Mouse (Mus musculus) neural tube, embryonic 15.5 days (tissue): ENCODE measurements around the gene Bmpr1a. TPM values are rescaled to one million over a fixed set of nuclear protein-coding genes. Genes with fewer than 3 reads are reported as not detected.

Experiments used
- ATAC-seq: fragments of 200-750 bp; cut with Nextera tagmentation; 2 replicates; pipeline ENCODE4 v1.8.0; 2017; ENCODE audit warnings: mild to moderate bottlenecking, moderate TSS enrichment, moderate library complexity; ENCODE audit not compliant: low FRiP score
- H3K27ac ChIP-seq: fragments of 300-500 bp; sonication (generic); replicated peaks from 2 replicates; pipeline ENCODE4 v1.5.1; 2015; ENCODE audit warnings: mild to moderate bottlenecking, inconsistent platforms
- H3K27me3 ChIP-seq: fragments of 300-500 bp; sonication (generic); replicated peaks from 2 replicates; pipeline ENCODE4 v1.6.1; 2015; ENCODE audit warnings: inconsistent platforms
- H3K36me3 ChIP-seq: fragments of 300-500 bp; sonication (generic); 2 replicates; pipeline ENCODE4 v1.6.1; 2015; ENCODE audit warnings: inconsistent platforms
- H3K4me1 ChIP-seq: fragments of 300-500 bp; sonication (generic); 2 replicates; pipeline ENCODE4 v1.6.1; 2015; ENCODE audit warnings: inconsistent platforms
- H3K4me2 ChIP-seq: fragments of 300-500 bp; sonication (generic); 2 replicates; pipeline ENCODE4 v1.6.1; 2015; ENCODE audit warnings: inconsistent platforms, mild to moderate bottlenecking, moderate library complexity
- H3K4me3 ChIP-seq: fragments of 300-500 bp; sonication (generic); replicated peaks from 2 replicates; pipeline ENCODE4 v1.5.1; 2015; ENCODE audit warnings: mild to moderate bottlenecking, inconsistent platforms
- H3K9ac ChIP-seq: fragments of 300-500 bp; sonication (generic); replicated peaks from 2 replicates; pipeline ENCODE4 v1.6.1; 2015; ENCODE audit warnings: mild to moderate bottlenecking, inconsistent platforms
- H3K9me3 ChIP-seq: fragments of 300-500 bp; sonication (generic); replicated peaks from 2 replicates; pipeline ENCODE4 v1.6.1; 2016; ENCODE audit warnings: inconsistent platforms
- WGBS: fragments of 180-500 bp; shearing (Covaris S2); methylation state at CpG from one replicate; pipeline ENCODE4 v1.1.7; 2015; ENCODE audit warnings: mixed read lengths; 5-methylcytosine and 5-hydroxymethylcytosine counted together
- polyA plus RNA-seq: library from polyadenylated mRNA; unstranded; fragments of >200 nt; fragmentation: Nextera tagmentation; extraction: Ambion mirVana; gene quantifications from 2 replicates; pipeline ENCODE4 v1.2.1, GENCODE M21; 2015

Bmpr1a gene
- polyA plus RNA-seq, 1 experiment from 2014 or later: 19.0 TPM

GRCm38 (mm10) chr14:34528804-34529203 is 25.7 kb upstream of the Bmpr1a start:
- no peaks in the 10 kb centered on the region for H3K9me3 ChIP-seq
- H3K27me3 ChIP-seq: 0 out of 2 replicates have a peak, but pooled peaks cover 2% of the 10 kb centered on the region
- H3K9ac ChIP-seq: no peak overlapping the region
- no peak overlapping the region for H3K27ac ChIP-seq
- H3K36me3 ChIP-seq: no peaks in the 10 kb centered on the region
- no peak for ATAC-seq
- 76% methylated on average over 8 of the region's 8 CpGs for WGBS
- H3K4me2 ChIP-seq: no peak overlapping the region
- no peaks in the 10 kb centered on the region for H3K4me1 ChIP-seq
- no peak overlapping the region for H3K4me3 ChIP-seq

GRCm38 (mm10) chr14:34522701-34523100 is 19.6 kb upstream of the Bmpr1a start, which contains the start of gene 9230112D13Rik:
Gene 9230112D13Rik (minus strand): TSS chr14:34522801.
- WGBS: 87% methylated on average over 8 of the region's 8 CpGs
- no peak within 1 kb of the TSS for H3K4me3 ChIP-seq
- no peak within 1 kb of the TSS for H3K9ac ChIP-seq
- no peak for ATAC-seq
- no peak within 1 kb of the TSS for H3K27ac ChIP-seq
- H3K4me1 ChIP-seq: no peaks in the 10 kb centered on the region
- H3K4me2 ChIP-seq: no peak within 1 kb of the TSS
- no peaks in the 10 kb centered on the region for H3K36me3 ChIP-seq
- no peaks in the 10 kb centered on the region for H3K9me3 ChIP-seq
- no peaks in the 10 kb centered on the region; the same call in 1 of the 2 replicates for H3K27me3 ChIP-seq

- Histone ChIP-seq H3K9me3 (no peaks in the 10 kb centered on the region), H3K36me3 (no peaks in the 10 kb centered on the region), H3K4me2 (no peak overlapping the region), H3K4me3 (no peak overlapping the region), H3K4me1 (no peaks in the 10 kb centered on the region), H3K27me3 (no peaks in the 10 kb centered on the region; the same call in 1 of the 2 replicates), H3K27ac (no peak overlapping the region), H3K9ac (no peak overlapping the region)
- ATAC-seq: no peak
- WGBS: 90% methylated on average over 8 of the region's 8 CpGs
Observed at GRCm38 (mm10) chr14:34517959-34518544, 14.9 kb upstream of the Bmpr1a start.

- Histone ChIP-seq H3K9ac (no peak overlapping the region), H3K27ac (no peak overlapping the region), H3K4me1 (no peaks in the 10 kb centered on the region), H3K36me3 (no peaks in the 10 kb centered on the region), H3K4me3 (no peak overlapping the region), H3K27me3 (no peaks in the 10 kb centered on the region; the same call in 1 of the 2 replicates), H3K9me3 (no peaks in the 10 kb centered on the region), H3K4me2 (no peak overlapping the region)
- ATAC-seq: no peak
- 88% methylated on average over 10 of the region's 10 CpGs for WGBS
Observed at GRCm38 (mm10) chr14:34516960-34517577, 13.9 kb upstream of the Bmpr1a start.

- Histone ChIP-seq H3K9ac (no peak overlapping the region), H3K4me1 (no peaks in the 10 kb centered on the region), H3K27ac (no peak overlapping the region), H3K27me3 (no peaks in the 10 kb centered on the region; the same call in 1 of the 2 replicates), H3K9me3 (no peaks in the 10 kb centered on the region), H3K36me3 (no peaks in the 10 kb centered on the region), H3K4me3 (no peak overlapping the region), H3K4me2 (no peak overlapping the region)
- ATAC-seq: no peak
- 90% methylated on average over 5 of the region's 5 CpGs for WGBS
Observed at GRCm38 (mm10) chr14:34515860-34516259, 12.7 kb upstream of the Bmpr1a start.

- Histone ChIP-seq H3K4me2 (no peak overlapping the region), H3K4me1 (peaks cover 1% of the 10 kb centered on the region; the same call in 1 of the 2 replicates)
- ATAC-seq: no peak
Observed at GRCm38 (mm10) chr14:34514120-34514519, 11.0 kb upstream of the Bmpr1a start.

GRCm38 (mm10) chr14:34512602-34513001 is 9.5 kb upstream of the Bmpr1a start:
- Histone ChIP-seq H3K9me3 (no peaks in the 10 kb centered on the region), H3K27ac (no peak overlapping the region), H3K9ac (no peak overlapping the region), H3K27me3 (no peaks in the 10 kb centered on the region; the same call in 1 of the 2 replicates), H3K4me1 (peaks cover 13% of the 10 kb centered on the region; the same call in 1 of the 2 replicates), H3K4me3 (no peak overlapping the region), H3K4me2 (no peak overlapping the region), H3K36me3 (no peaks in the 10 kb centered on the region)
- no peak for ATAC-seq
- 85% methylated on average over 4 of the region's 4 CpGs for WGBS

More at GRCm38 (mm10) chr14:34514120-34514519, 11.0 kb upstream of the Bmpr1a start:
- H3K27ac ChIP-seq: no peak overlapping the region
- H3K9ac ChIP-seq: no peak overlapping the region
- H3K9me3 ChIP-seq: no peaks in the 10 kb centered on the region
- H3K4me3 ChIP-seq: no peak overlapping the region
- no peaks in the 10 kb centered on the region; the same call in 1 of the 2 replicates for H3K27me3 ChIP-seq
- 48% methylated on average over 6 of the region's 6 CpGs for WGBS
- H3K36me3 ChIP-seq: no peaks in the 10 kb centered on the region

- WGBS: 63% methylated on average over 11 of the region's 11 CpGs
- Histone ChIP-seq H3K4me3 (no peak overlapping the region), H3K27ac (no peak overlapping the region), H3K4me2 (no peak overlapping the region), H3K9ac (no peak overlapping the region), H3K9me3 (no peaks in the 10 kb centered on the region), H3K4me1 (peaks cover 13% of the 10 kb centered on the region; the same call in 1 of the 2 replicates), H3K27me3 (no peaks in the 10 kb centered on the region), H3K36me3 (no peaks in the 10 kb centered on the region)
- ATAC-seq: no peak
Observed at GRCm38 (mm10) chr14:34511901-34512300, 8.8 kb upstream of the Bmpr1a start.

GRCm38 (mm10) chr14:34508842-34509439 is 5.8 kb upstream of the Bmpr1a start:
- Histone ChIP-seq H3K27ac (0 out of 2 replicates have a peak overlapping the region, but pooled peaks have one; percentile 23), H3K9ac (no peak overlapping the region), H3K27me3 (no peaks in the 10 kb centered on the region), H3K4me1 (peaks cover 13% of the 10 kb centered on the region), H3K36me3 (no peaks in the 10 kb centered on the region), H3K4me3 (no peak overlapping the region), H3K9me3 (no peaks in the 10 kb centered on the region), H3K4me2 (no peak overlapping the region)
- whole genome bisulfite sequencing: 42% methylated on average over 7 of the region's 7 CpGs
- 0 out of 2 replicates have a peak, but pooled peaks have one; percentile 36 for ATAC-seq

GRCm38 (mm10) chr14:34508187-34508840 is 5.2 kb upstream of the Bmpr1a start:
- Histone ChIP-seq H3K4me3 (no peak overlapping the region), H3K9ac (no peak overlapping the region), H3K4me2 (no peak overlapping the region), H3K27me3 (no peaks in the 10 kb centered on the region), H3K9me3 (no peaks in the 10 kb centered on the region), H3K27ac (0 out of 2 replicates have a peak overlapping the region, but pooled peaks have one; percentile 23), H3K36me3 (no peaks in the 10 kb centered on the region), H3K4me1 (peaks cover 16% of the 10 kb centered on the region)
- WGBS: 22% methylated on average over 4 of the region's 4 CpGs
- no peak for ATAC-seq

- Histone ChIP-seq H3K9me3 (no peaks in the 10 kb centered on the region), H3K27me3 (no peaks in the 10 kb centered on the region), H3K27ac (no peak overlapping the region), H3K4me3 (no peak overlapping the region), H3K4me1 (peaks cover 28% of the 10 kb centered on the region), H3K9ac (no peak overlapping the region), H3K36me3 (no peaks in the 10 kb centered on the region), H3K4me2 (no peak overlapping the region)
- no peak for ATAC-seq
- 83% methylated on average over 7 of the region's 7 CpGs for WGBS
Observed at GRCm38 (mm10) chr14:34505309-34505708, 2.2 kb upstream of the Bmpr1a start.
